Mouse (Mus musculus) embryo, embryonic 10 days (tissue): Measurements from ENCODE around the gene Lrfn4.

Experiments used
- DNase-seq: peaks from one replicate; pipeline ENCODE4 v3.0.0-alpha.2; 2015; ENCODE audit warnings: low spot score

Lrfn4 gene

GRCm38 (mm10) chr19:4569356-4570236 lies 45.9 kb downstream of the Lrfn4 start:
- DNase-seq, result no peak

GRCm38 (mm10) chr19:4568832-4569231 lies 46.6 kb downstream of the Lrfn4 start:
- no peak for DNase-seq

GRCm38 (mm10) chr19:4567665-4568064 lies 47.8 kb downstream of the Lrfn4 start:
- DNase-seq, result no peak

DNA sequence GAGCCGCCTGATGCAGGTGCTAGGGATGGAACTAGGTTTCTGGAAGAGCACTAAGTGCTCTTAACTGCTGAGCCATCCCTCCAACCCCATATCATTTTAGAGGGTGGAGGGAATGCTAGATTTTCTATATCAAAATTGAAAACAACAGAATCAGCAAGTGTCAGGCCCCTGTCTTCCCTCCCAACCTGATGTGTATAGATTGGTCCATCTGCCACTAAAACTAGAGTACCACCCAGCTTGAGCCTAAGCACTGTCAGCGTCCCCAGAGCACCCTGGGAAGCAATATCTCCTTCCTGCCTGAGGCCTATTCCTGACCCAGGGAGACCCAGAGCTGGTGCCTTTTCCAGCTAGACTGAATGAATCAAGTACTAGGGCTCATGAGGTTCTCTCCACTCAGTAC lies 48.6 kb downstream of the Lrfn4 start:
- DNase-seq, result no peak

DNA sequence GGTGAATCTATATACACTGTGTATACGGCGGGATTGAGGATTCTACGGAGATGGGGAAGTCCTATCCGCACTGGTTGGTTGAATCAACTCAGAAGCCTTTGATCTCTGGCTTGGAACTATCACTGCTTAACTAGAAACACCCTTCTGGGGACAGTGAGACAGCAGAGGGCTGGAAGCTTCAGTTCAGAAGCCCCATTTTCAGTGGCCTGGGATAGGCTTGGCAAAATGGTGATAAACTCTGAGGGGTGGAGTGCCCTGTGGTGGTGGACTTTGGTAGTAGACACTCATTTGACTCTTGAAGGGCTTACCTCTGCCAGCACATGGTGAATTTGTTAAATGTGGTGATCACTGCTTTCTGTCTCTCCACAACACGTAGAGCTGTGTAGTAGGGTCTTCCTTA lies 49.8 kb downstream of the Lrfn4 start:
- no peak for DNase-seq
